Mouse (Mus musculus) stomach, embryonic 14.5 days (tissue): ENCODE data around the gene Timd2. TPM values are rescaled to one million over a fixed set of nuclear protein-coding genes. Genes with fewer than 3 reads are reported as not detected.
"Not testable (repeated sequence)": the region's sequence is repeated elsewhere in the genome, so short reads cannot be mapped to it uniquely, and the experiment has no call there.

ENCODE experiments used
- ATAC-seq: fragments of 200-750 bp; cut with Nextera tagmentation; 2 replicates; pipeline ENCODE4 v1.8.0; 2017; ENCODE audit warnings: low read depth, moderate TSS enrichment; ENCODE audit not compliant: insufficient number of reproducible peaks, insufficient read depth, low FRiP score
- H3K27ac ChIP-seq: fragments of 300-500 bp; sonication (generic); 2 replicates; pipeline ENCODE4 v1.5.1; 2014; ENCODE audit warnings: mild to moderate bottlenecking, low read length, moderate library complexity, mixed read lengths
- H3K27me3 ChIP-seq: fragments of 300-500 bp; sonication (generic); 2 replicates; pipeline ENCODE4 v1.6.1; 2014; ENCODE audit warnings: low read length, control low read depth, mixed read lengths; ENCODE audit not compliant: control insufficient read depth, insufficient read depth
- H3K36me3 ChIP-seq: fragments of 300-500 bp; sonication (generic); 2 replicates; pipeline ENCODE4 v1.6.1; 2014; ENCODE audit warnings: mild to moderate bottlenecking, control low read depth, low read length, moderate library complexity, mixed read lengths; ENCODE audit not compliant: control insufficient read depth, insufficient read depth
- H3K4me1 ChIP-seq: fragments of 300-500 bp; sonication (generic); 2 replicates; pipeline ENCODE4 v1.6.1; 2014; ENCODE audit warnings: low read length, control low read depth, mixed read lengths; ENCODE audit not compliant: control insufficient read depth, insufficient read depth
- H3K4me2 ChIP-seq: fragments of 300-500 bp; sonication (generic); replicated peaks from 2 replicates; pipeline ENCODE4 v1.6.1; 2014; ENCODE audit warnings: low read depth, low read length, control low read depth
- H3K4me3 ChIP-seq: fragments of 300-500 bp; sonication (generic); 2 replicates; pipeline ENCODE4 v1.5.1; 2014; ENCODE audit warnings: low read depth, low read length, control low read depth
- H3K9ac ChIP-seq: fragments of 300-500 bp; sonication (generic); replicated peaks from 2 replicates; pipeline ENCODE4 v1.6.1; 2014; ENCODE audit warnings: low read depth, mild to moderate bottlenecking, control low read depth, low read length, moderate library complexity, mixed read lengths
- H3K9me3 ChIP-seq: fragments of 300-500 bp; sonication (generic); 2 replicates; pipeline ENCODE4 v1.6.1; 2016; ENCODE audit warnings: low read depth, low read length, control low read depth; ENCODE audit not compliant: control insufficient read depth
- WGBS: fragments of 180-500 bp; shearing (Covaris S2); extraction: QIAGEN DNeasy Blood & Tissue Kit; methylation state at CpG from one replicate; pipeline ENCODE4 v1.1.7; 2014; 5-methylcytosine and 5-hydroxymethylcytosine counted together
- polyA plus RNA-seq: library from polyadenylated mRNA; unstranded; fragments of >200 nt; fragmentation: Nextera tagmentation; extraction: Ambion mirVana; gene quantifications from 2 replicates; pipeline ENCODE4 v1.2.1, GENCODE M21; 2014

Timd2 gene
- polyA plus RNA-seq, result not detected in 2 replicates

DNA sequence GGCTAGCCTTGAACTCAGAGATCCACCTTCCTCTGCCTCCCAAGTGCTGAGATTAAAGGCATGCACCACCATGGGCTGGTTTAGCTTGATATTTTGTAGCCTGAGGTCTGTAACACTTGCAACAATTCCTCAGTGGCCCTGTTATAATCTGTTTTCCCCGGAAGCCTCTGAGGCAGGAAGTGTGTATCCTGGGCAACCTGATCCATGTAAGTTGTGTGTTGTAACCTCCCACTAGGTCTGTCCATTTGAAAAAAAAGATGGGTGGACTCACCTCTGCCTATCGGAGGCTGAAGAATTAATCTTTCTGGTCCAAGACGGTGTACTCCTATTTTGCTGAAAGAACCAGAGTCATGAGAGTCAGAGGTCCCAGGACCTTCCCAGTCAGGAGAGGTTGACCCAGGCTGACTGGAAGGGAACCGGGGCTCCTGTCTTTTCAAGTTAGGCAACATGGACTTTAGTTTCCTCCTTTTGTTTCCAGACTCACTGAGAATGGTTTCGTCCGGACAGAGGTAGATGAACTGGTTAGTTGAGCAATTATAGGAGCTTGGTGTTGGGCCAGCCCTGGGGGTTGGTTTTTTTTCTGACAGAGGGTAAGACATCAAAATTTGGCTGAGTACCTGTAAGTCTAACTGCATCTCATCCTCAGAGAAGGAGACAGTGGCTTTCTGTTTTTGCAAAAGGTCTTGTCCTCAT, at the start of gene Timd2:
Gene Timd2 (minus strand): TSS at position 398 of the 693 bp plus-strand sequence.
- no peaks in the 10 kb centered on the region for H3K9me3 ChIP-seq
- H3K4me3 ChIP-seq, result no peak within 1 kb of the TSS
- no peak within 1 kb of the TSS for H3K4me2 ChIP-seq
- H3K4me1 ChIP-seq, result no peaks in the 10 kb centered on the region
- no peaks in the 10 kb centered on the region for H3K36me3 ChIP-seq
- H3K27me3 ChIP-seq, result no peaks in the 10 kb centered on the region
- no peak within 1 kb of the TSS for H3K9ac ChIP-seq
- 80% methylated on average over 6 of the region's 6 CpGs for WGBS
- no peak within 1 kb of the TSS for H3K27ac ChIP-seq
- ATAC-seq, result no peak

DNA sequence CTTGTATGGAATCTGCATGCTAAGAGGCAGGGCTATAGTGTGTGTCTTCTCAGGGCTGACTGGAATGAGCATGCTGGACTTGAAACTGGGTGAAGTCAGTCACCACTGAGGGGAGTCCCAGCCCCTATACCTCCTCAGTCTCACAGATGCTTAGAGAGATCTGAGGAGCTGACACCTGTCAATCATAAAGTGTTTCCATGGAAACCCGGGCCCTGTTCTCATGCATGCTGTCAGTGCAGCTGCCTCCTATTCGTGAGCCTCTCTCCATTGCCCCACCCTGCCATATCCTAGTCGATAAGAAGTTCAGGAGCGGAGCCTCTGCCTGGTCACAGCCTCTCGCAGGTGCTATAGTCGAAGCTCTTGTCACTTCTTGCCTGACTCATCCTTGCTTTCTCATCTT, 48.9 kb upstream of the Timd2 start:
- 90% methylated on average over 6 of the region's 6 CpGs for WGBS
- H3K9ac ChIP-seq, H3K36me3 ChIP-seq, H3K27me3 ChIP-seq, H3K4me3 ChIP-seq, ATAC-seq, H3K4me2 ChIP-seq, H3K27ac ChIP-seq, H3K9me3 ChIP-seq, H3K4me1 ChIP-seq: not testable (repeated sequence)

DNA sequence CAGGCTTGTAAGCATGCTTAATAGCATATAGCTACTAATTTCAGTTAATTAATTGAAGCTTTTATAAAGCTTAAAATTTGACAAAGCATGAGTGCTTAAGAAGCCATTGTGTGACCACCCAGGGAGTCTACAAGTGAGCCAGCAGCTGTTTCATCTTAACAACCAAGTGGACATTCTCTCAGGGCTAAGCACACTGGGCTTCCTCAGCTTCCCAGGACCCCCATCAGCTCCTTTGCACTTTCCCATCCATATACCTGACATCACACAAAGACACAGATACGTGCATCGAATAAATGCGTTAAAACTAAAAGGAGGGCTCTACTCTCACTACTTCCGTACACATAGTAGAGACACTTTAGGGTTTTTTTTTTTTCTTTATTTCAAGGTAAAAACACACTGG, 47.8 kb upstream of the Timd2 start:
- ATAC-seq, result no peak
- Histone ChIP-seq H3K27me3 (no peaks in the 10 kb centered on the region), H3K27ac (no peak overlapping the region), H3K4me1 (no peaks in the 10 kb centered on the region), H3K4me2 (no peak overlapping the region), H3K9me3 (no peaks in the 10 kb centered on the region), H3K9ac (no peak overlapping the region), H3K36me3 (no peaks in the 10 kb centered on the region), H3K4me3 (no peak overlapping the region)
- whole genome bisulfite sequencing, result 53% methylated on average over 4 of the region's 4 CpGs

DNA sequence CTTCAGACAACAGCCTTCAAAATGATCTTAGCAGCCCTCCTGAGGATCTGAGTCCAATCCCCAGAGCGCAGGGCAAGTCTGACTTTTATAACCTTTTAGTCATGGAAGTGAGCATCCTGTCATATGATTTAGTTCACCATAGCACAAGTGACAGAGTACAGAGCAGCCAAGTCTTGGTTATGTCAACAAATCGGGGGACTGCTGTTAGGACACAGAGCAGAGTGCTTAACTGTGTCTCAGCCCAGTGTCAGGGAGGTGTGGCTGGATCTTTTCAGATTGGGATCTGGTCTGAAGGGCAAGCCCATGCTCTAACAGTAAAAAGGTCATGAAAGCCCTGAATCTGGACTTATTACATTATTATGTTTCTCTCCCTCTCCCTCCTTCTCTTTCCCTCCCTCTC, 46.8 kb upstream of the Timd2 start:
- WGBS, result 24% methylated on average over 2 of the region's 2 CpGs
- no peak overlapping the region for H3K4me3 ChIP-seq
- no peaks in the 10 kb centered on the region for H3K9me3 ChIP-seq
- H3K9ac ChIP-seq, result no peak overlapping the region
- no peaks in the 10 kb centered on the region for H3K27me3 ChIP-seq
- no peaks in the 10 kb centered on the region for H3K4me1 ChIP-seq
- no peak overlapping the region for H3K4me2 ChIP-seq
- no peak for ATAC-seq
- no peak overlapping the region for H3K27ac ChIP-seq
- no peaks in the 10 kb centered on the region for H3K36me3 ChIP-seq

DNA sequence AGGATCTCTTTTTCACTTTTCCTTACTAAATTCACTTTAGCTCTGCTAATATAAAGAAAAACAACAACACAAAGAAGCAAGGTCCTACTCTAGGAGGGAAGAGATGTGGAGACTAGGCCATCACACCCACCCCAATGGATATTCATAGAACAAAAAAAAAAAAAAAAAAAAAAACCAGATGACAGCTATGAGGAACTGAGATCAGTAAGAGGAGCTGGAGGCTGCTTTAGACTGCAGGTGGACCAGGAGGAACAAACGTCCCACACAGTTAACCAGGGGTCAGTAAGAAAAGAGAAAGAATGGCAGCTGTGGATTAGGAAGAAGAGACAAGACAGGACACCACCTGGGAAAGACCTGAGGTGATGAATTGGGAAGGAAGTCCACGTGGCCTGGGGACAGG, 41.1 kb upstream of the Timd2 start:
- no peak for ATAC-seq
- Histone ChIP-seq H3K36me3 (no peaks in the 10 kb centered on the region), H3K4me1 (no peaks in the 10 kb centered on the region), H3K4me3 (no peak overlapping the region), H3K27me3 (no peaks in the 10 kb centered on the region), H3K27ac (no peak overlapping the region), H3K4me2 (no peak overlapping the region), H3K9ac (no peak overlapping the region), H3K9me3 (no peaks in the 10 kb centered on the region)
- 48% methylated on average over 2 of the region's 2 CpGs for WGBS

DNA sequence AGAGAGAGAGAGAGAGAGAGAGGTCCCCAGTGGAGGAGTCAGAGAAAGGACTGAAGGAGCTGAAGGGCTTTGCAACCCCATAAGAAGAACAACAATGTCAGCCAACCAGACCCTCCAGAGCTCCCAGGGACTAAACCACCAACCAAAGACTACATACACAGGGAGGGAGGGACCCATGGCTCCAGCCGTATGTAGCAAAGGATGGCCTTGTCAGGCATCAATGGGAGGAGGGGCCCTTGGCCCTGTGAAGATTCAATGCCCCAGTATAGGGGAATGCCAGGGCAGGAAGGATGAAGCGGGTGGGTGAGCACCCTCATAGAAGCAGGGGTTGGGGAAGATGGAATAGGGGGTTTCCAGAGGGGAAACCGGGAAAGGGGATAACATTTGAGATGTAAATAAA, 34.9 kb upstream of the Timd2 start:
- Histone ChIP-seq H3K4me3 (no peak overlapping the region), H3K9ac (no peak overlapping the region), H3K27me3 (no peaks in the 10 kb centered on the region), H3K4me1 (no peaks in the 10 kb centered on the region), H3K4me2 (no peak overlapping the region), H3K36me3 (no peaks in the 10 kb centered on the region), H3K27ac (no peak overlapping the region), H3K9me3 (no peaks in the 10 kb centered on the region)
- ATAC-seq, result no peak
- WGBS, result 85% methylated on average over 3 of the region's 3 CpGs

DNA sequence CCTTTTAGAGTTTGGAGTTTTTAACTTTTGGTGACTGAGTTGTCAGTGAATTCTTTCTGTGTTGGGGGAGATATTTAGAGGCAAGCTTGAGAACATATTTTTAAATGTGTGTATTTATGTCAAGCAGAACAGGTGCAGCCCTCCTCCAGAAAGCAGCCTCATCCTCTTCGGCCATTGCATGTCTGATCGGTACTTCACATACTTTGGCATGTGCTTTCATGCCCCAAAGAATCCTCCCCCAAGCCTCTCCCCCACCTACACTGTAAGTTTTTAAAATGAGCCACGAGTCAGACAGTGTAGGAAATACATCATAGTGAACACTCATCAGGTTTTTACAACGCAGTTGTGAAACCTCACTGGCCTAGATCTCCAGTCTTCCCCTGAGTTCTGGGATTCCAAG, 34.0 kb upstream of the Timd2 start:
- H3K9ac ChIP-seq, result no peak overlapping the region
- H3K36me3 ChIP-seq, result no peaks in the 10 kb centered on the region
- no peaks in the 10 kb centered on the region for H3K9me3 ChIP-seq
- ATAC-seq, result no peak
- H3K4me1 ChIP-seq, result no peaks in the 10 kb centered on the region
- 67% methylated on average over 4 of the region's 4 CpGs for WGBS
- H3K4me2 ChIP-seq, result no peak overlapping the region
- H3K27ac ChIP-seq, result no peak overlapping the region
- no peaks in the 10 kb centered on the region for H3K27me3 ChIP-seq
- no peak overlapping the region for H3K4me3 ChIP-seq

DNA sequence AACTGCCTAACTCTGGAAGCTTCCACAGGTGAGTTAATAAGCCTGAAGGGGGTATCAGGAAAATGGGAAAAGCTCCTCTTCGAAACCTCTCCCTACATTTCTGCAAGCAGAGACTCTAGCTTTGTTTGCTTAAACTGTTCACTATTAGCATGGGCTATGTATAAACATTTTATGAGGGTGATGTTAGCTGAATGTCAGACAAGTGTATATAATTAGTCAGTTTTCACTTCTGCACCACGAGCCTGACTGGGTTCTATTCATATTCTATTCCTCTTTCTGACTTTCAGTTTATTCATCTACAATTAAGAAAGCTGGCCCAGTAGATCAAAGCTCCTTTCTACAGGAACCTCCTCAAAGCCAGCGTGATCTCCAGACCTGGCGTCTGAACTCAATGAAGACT, 32.6 kb upstream of the Timd2 start:
- no peak overlapping the region for H3K27ac ChIP-seq
- no peak for ATAC-seq
- WGBS, result 54% methylated on average over 4 of the region's 4 CpGs
- no peak overlapping the region for H3K4me2 ChIP-seq
- no peaks in the 10 kb centered on the region for H3K4me1 ChIP-seq
- no peak overlapping the region for H3K4me3 ChIP-seq
- H3K9me3 ChIP-seq, result no peaks in the 10 kb centered on the region
- no peaks in the 10 kb centered on the region for H3K27me3 ChIP-seq
- H3K9ac ChIP-seq, result no peak overlapping the region
- no peaks in the 10 kb centered on the region for H3K36me3 ChIP-seq

DNA sequence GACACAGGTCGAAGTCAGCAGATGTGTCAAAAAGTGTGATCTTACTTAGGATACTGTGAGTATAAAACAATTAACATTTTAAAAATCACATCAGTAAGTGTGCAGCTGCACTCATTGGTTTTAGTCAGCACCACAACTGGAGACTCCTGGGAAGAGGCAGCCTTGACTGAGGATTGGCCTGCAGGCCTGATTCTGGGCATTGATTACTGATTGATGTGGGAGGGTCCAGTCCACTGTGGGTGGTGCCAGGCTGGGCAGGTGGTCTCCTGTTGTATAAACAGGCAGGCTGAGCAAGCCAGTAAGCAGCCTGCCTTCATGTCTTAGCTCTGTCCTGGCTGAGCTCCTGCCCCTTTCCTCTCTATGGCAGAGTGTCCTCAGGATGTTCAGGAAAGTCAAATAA, 28.2 kb upstream of the Timd2 start, which contains the start of gene Havcr1:
Gene Havcr1 (plus strand): TSS at position 5 of the 400 bp plus-strand sequence.
- H3K36me3 ChIP-seq, H3K9me3 ChIP-seq, H3K27ac ChIP-seq, H3K4me1 ChIP-seq, H3K9ac ChIP-seq, H3K27me3 ChIP-seq, H3K4me3 ChIP-seq, H3K4me2 ChIP-seq: not testable (repeated sequence)
- WGBS, result 89% methylated on average over 1 of the region's 1 CpGs
- ATAC-seq, result 0 out of 2 replicates have a peak, but pooled peaks have one; percentile 56
